Mouse (Mus musculus): ENCODE measurements around the gene Fkbp14. TPM values are rescaled to one million over a fixed set of nuclear protein-coding genes. Genes with fewer than 3 reads are reported as not detected.

Gene Fkbp14
- total and polyA plus RNA-seq, 2 experiments from 2014 or later = 6.4 to 8.2 TPM

- Histone ChIP-seq H3K9ac (replicated peaks; ENCODE audit: low read length, poor library complexity, severe bottlenecking) (no peak overlapping the region), H3K36me3 (ENCODE audit: insufficient read depth, low read length) (peaks cover 24% of the 10 kb centered on the region), H3K4me1 (ENCODE audit: insufficient read depth, low read length) (no peaks in the 10 kb centered on the region), H3K27ac (ENCODE audit: low read depth, low read length) (no peak overlapping the region), H3K27me3 (ENCODE audit: insufficient read depth, low read length) (no peaks in the 10 kb centered on the region), H3K9me3 (ENCODE audit: low read length) (no peaks in the 10 kb centered on the region), H3K4me2 (ENCODE audit: low read depth, low read length, poor library complexity, severe bottlenecking) (no peak overlapping the region), H3K4me3 (ENCODE audit: low read depth, low read length) (no peak overlapping the region)
- DNase-seq (ENCODE audit: low spot score) (no peak), ATAC-seq (ENCODE audit: low FRiP score) (no peak)
- no peak for TF ChIP-seq CTCF (IDR thresholded peaks at IDR 0.05)
- WGBS = 98% methylated on average over 3 of the region's 3 CpGs
Measured at GRCm38 (mm10) chr6:54628381-54628780, 31.3 kb upstream of the Fkbp14 start.

GRCm38 (mm10) chr6:54620357-54620756 is 23.2 kb upstream of the Fkbp14 start:
- ATAC-seq (ENCODE audit: low FRiP score) (no peak), DNase-seq (ENCODE audit: low spot score) (no peak)
- no peak overlapping the region for H3K4me2 ChIP-seq (ENCODE audit: low read depth, low read length, poor library complexity, severe bottlenecking)
- no peak overlapping the region for H3K27ac ChIP-seq (ENCODE audit: low read depth, low read length)
- H3K4me1 ChIP-seq (ENCODE audit: insufficient read depth, low read length) = no peaks in the 10 kb centered on the region
- no peak overlapping the region for H3K9ac ChIP-seq (replicated peaks; ENCODE audit: low read length, poor library complexity, severe bottlenecking)
- H3K27me3 ChIP-seq (ENCODE audit: insufficient read depth, low read length) = no peaks in the 10 kb centered on the region
- no peaks in the 10 kb centered on the region for H3K9me3 ChIP-seq (ENCODE audit: low read length)
- TF ChIP-seq CTCF (IDR thresholded peaks at IDR 0.05) = no peak
- no peak overlapping the region for H3K4me3 ChIP-seq (ENCODE audit: low read depth, low read length)
- WGBS = 85% methylated on average over 4 of the region's 4 CpGs
- H3K36me3 ChIP-seq (ENCODE audit: insufficient read depth, low read length) = peaks cover 16% of the 10 kb centered on the region

- Histone ChIP-seq H3K27ac (ENCODE audit: low read depth, low read length) (no peak overlapping the region), H3K4me1 (ENCODE audit: insufficient read depth, low read length) (no peaks in the 10 kb centered on the region), H3K27me3 (ENCODE audit: insufficient read depth, low read length) (no peaks in the 10 kb centered on the region), H3K4me3 (ENCODE audit: low read depth, low read length) (no peak overlapping the region), H3K36me3 (ENCODE audit: insufficient read depth, low read length) (peaks cover 23% of the 10 kb centered on the region), H3K9me3 (ENCODE audit: low read length) (no peaks in the 10 kb centered on the region), H3K9ac (replicated peaks; ENCODE audit: low read length, poor library complexity, severe bottlenecking) (no peak overlapping the region), H3K4me2 (ENCODE audit: low read depth, low read length, poor library complexity, severe bottlenecking) (no peak overlapping the region)
- DNase-seq (ENCODE audit: low spot score) (no peak), ATAC-seq (ENCODE audit: low FRiP score) (no peak)
- TF ChIP-seq CTCF (IDR thresholded peaks at IDR 0.05) = no peak
- 97% methylated on average over 7 of the region's 7 CpGs for WGBS
Measured at GRCm38 (mm10) chr6:54619530-54619929, 22.4 kb upstream of the Fkbp14 start.

DNA sequence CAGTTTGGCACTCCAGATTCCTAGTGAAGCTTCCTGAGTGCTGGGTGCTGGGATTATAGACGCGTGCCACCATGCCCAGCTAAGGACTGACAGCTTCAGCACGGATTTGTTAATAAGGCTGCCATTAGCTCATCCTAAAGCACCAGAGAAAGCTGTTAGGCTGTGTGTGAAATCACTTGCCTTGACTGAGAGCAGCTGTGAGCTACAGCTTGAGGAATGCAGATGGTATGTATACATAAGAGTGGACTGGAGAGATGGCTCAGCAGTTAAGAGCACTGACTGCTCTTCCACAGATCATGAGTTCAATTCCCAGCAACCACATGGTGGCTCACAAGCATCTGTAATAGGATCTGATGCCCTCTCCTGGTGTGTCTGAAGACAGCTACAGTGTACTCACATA is 20.3 kb upstream of the Fkbp14 start:
- Histone ChIP-seq H3K36me3 (ENCODE audit: insufficient read depth, low read length) (peaks cover 17% of the 10 kb centered on the region), H3K4me2 (ENCODE audit: low read depth, low read length, poor library complexity, severe bottlenecking) (no peak overlapping the region), H3K27me3 (ENCODE audit: insufficient read depth, low read length) (no peaks in the 10 kb centered on the region), H3K4me3 (ENCODE audit: low read depth, low read length) (no peak overlapping the region), H3K4me1 (ENCODE audit: insufficient read depth, low read length) (no peaks in the 10 kb centered on the region), H3K9me3 (ENCODE audit: low read length) (no peaks in the 10 kb centered on the region), H3K9ac (replicated peaks; ENCODE audit: low read length, poor library complexity, severe bottlenecking) (no peak overlapping the region), H3K27ac (ENCODE audit: low read depth, low read length) (no peak overlapping the region)
- DNase-seq (ENCODE audit: low spot score) (no peak), ATAC-seq (ENCODE audit: low FRiP score) (no peak)
- TF ChIP-seq CTCF (IDR thresholded peaks at IDR 0.05) = 0 out of 2 replicates have a peak, but pooled peaks have one; percentile 13
- WGBS = 83% methylated on average over 3 of the region's 3 CpGs

- no peak for ATAC-seq (ENCODE audit: low FRiP score)
- no peak overlapping the region for H3K4me2 ChIP-seq (ENCODE audit: low read depth, low read length, poor library complexity, severe bottlenecking)
- TF ChIP-seq CTCF (IDR thresholded peaks at IDR 0.05) = no peak
- no peak overlapping the region for H3K4me3 ChIP-seq (ENCODE audit: low read depth, low read length)
- H3K9ac ChIP-seq (replicated peaks; ENCODE audit: low read length, poor library complexity, severe bottlenecking) = no peak overlapping the region
- no peak overlapping the region for H3K27ac ChIP-seq (ENCODE audit: low read depth, low read length)
- no peaks in the 10 kb centered on the region for H3K27me3 ChIP-seq (ENCODE audit: insufficient read depth, low read length)
- 52% methylated on average over 4 of the region's 4 CpGs for WGBS
- no peaks in the 10 kb centered on the region for H3K36me3 ChIP-seq (ENCODE audit: insufficient read depth, low read length)
- DNase-seq (ENCODE audit: low spot score) = no peak
- H3K9me3 ChIP-seq (ENCODE audit: low read length) = no peaks in the 10 kb centered on the region
- no peaks in the 10 kb centered on the region for H3K4me1 ChIP-seq (ENCODE audit: insufficient read depth, low read length)
Measured at GRCm38 (mm10) chr6:54606241-54606640, 9.1 kb upstream of the Fkbp14 start.

DNA sequence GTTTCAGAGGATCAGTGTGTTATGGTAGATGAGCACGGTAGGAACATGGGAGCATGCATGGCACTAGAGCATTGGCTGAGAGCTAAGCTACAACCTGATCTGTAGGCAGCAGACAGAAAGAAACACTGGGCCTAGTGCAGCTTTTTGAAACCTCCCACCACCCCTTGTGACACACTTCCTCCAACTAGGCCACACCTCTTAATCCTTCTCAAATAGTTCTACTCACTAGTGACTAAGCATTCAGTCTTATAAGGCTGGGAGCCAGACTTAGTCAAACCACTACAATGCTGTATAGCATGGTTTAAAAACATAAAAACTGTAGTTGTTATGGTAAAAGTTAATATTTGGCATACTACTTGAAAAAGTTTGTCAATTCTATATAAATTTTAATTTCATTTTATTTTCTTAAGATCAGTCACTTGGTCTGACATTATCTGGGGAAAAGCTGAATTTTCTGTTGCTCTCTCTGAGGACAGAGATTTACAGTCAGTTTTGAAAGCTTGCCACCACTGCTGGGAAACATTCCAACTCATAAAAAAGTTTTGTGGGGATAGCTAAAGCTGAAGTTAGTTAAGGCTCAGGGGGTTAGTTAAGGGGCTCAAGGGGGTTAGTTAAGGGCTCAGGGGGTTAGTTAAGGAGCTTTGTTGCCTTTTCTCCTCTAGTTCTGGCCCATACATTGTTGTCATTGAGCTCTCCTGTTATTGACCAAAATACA is 7.0 kb upstream of the Fkbp14 start:
- DNase-seq (ENCODE audit: low spot score) = no peak
- no peak for TF ChIP-seq CTCF (IDR thresholded peaks at IDR 0.05)
- ATAC-seq (ENCODE audit: low FRiP score) = no peak
- no peaks in the 10 kb centered on the region for H3K27me3 ChIP-seq (ENCODE audit: insufficient read depth, low read length)
- no peak overlapping the region for H3K4me3 ChIP-seq (ENCODE audit: low read depth, low read length)
- H3K9me3 ChIP-seq (ENCODE audit: low read length) = no peaks in the 10 kb centered on the region
- no peak overlapping the region for H3K9ac ChIP-seq (replicated peaks; ENCODE audit: low read length, poor library complexity, severe bottlenecking)
- no peak overlapping the region for H3K27ac ChIP-seq (ENCODE audit: low read depth, low read length)
- H3K4me2 ChIP-seq (ENCODE audit: low read depth, low read length, poor library complexity, severe bottlenecking) = no peak overlapping the region
- H3K4me1 ChIP-seq (ENCODE audit: insufficient read depth, low read length) = no peaks in the 10 kb centered on the region
- WGBS = 100% methylated on average over 1 of the region's 1 CpGs
- no peaks in the 10 kb centered on the region for H3K36me3 ChIP-seq (ENCODE audit: insufficient read depth, low read length)

Data from midbrain, postnatal 0 days (tissue).